Mouse (Mus musculus) spleen, postnatal 10 days (tissue): ENCODE data around the gene Traf3ip2.

Experiments used
- DNase-seq, 2 experiments: peaks; one replicate each; pipeline ENCODE4 v3.0.0; 2021 to 2022; ENCODE audit warnings: low spot score in 2 of 2

The Traf3ip2 gene

DNA sequence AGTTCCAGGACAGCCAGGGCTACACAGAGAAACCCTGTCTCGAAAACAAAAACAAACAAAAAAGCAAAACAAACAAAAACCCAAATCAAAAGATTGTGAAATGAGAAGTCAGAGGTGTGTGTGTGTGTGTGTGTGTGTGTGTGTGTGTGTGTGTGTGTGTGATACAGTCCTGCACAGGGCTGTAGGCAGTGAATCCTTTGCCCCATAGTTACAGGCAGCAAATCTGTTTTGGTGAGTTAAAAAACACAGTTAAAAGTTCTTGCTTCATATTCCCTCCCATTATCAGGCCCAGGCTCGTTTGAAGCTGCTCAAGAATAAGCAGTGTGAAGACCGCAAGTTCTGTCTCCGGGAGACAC lies at the start of gene Traf3ip2:
TSS of gene Traf3ip2 (plus strand) at position 302 of the 356 bp plus-strand sequence.
- no peak for DNase-seq

DNA sequence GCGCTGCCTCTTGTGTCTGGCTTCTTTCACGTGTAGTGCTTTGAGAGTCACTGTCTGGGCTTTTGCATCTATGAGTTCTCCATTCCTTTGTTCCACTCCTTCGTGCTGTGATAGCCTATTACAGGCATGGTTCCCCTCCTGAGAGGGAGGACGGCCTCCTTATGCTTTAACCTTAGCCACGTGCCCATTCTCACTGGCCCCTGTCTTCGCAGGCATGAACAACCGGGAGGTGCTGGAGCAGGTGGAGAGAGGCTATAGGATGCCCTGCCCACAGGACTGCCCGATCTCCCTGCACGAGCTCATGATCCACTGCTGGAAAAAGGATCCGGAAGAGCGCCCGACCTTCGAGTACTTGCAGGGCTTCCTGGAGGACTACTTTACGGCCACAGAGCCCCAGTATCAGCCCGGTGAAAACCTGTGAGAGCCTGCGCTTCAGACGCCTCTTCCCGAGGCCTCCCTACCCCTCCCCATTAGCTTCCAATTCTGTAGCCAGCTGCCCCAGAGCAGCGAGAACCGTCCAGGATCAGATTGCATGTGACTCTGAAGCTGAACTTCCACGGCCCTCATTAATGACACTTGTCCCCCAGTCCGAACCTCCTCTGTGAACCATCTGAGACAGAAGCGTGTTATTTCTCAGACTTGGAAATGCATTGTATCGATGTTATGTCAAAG lies 49.0 kb upstream of the Traf3ip2 start:
- DNase-seq = no peak

DNA sequence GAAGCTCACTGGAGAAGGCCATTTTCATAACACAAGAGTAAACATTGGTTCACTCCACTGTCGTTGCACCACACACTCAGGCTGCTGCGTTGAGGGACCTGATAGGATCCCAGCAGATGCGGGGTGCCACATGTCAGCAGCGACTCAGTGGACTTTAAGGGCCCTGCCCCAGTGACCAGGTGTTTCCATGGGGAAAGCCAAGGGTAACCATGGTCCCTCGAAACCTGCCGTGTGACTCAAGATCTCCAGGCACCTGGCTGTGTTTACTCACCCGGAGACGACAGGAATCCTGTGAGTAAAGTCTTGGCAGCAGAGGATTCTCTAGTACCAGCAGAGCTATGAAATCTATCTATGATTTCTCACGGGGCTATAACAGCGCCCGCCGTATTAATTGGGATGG lies 45.8 kb upstream of the Traf3ip2 start:
- DNase-seq = no peak

DNA sequence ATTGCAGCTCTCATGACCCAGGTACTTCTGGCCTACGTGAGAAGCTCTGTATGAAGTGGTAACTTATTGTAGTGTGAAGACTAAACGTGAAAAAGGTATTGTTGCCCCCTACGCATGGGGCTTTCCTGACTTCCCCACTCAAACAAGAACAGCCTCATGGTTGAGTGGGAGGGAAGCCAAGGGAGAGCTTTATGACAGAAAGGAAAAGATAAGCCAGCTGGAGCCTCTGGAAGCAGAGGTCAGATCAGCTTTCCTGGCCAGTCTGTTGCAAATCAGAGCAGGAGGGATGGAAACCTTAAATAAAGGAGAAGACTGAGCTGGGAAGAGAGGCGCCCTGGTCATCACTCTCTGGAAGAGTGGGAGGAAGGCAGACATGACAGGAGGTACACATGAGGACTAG lies 43.7 kb upstream of the Traf3ip2 start:
- no peak for DNase-seq

DNA sequence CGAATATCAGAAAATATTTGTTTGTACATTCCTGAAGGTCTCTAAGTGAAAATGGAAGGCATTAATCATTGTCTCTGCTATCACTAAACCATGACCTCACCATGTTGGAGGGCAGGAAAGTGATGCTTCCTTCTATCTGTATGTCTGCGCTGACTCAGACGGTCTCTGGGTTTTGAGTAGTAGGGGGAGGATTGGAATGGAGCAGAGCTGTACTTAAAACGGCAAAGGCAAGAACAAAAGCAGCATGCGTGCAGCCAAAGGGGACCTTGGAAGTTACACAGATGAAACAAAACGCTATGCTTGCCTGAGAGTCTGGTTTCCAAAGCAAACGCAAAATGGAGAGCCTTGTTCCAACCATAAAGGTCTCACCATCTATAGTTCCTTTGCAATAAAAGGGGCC lies 41.7 kb upstream of the Traf3ip2 start:
- no peak for DNase-seq

DNA sequence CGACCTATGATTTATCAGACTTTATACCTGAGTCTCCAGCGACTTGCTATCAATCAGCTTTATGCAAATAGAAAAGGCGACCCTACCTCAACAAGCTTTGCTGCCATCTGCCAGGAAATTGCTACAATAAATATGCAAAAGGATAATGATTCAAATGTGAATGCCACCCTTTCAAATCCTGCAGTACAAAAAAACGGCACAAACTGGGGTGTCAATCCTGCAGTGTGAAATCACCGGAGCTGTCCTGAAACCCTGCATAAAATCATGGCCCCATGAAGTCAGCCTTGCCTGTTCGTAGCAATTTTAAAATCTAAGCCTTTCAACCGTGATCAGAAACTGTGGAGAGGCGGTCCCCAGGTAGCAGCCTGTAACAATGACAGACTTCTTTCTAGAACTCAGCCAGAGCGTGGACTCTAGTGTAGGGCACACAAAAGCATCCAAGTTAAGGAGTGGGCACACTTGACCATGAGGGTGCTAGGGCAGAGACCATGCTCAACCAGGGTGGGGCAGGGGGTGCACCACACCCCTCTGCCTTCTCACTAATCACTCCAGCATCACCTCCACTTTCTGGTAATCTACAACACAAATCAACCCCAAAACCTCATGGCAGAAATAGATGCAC lies 40.6 kb upstream of the Traf3ip2 start:
- no peak for DNase-seq

DNA sequence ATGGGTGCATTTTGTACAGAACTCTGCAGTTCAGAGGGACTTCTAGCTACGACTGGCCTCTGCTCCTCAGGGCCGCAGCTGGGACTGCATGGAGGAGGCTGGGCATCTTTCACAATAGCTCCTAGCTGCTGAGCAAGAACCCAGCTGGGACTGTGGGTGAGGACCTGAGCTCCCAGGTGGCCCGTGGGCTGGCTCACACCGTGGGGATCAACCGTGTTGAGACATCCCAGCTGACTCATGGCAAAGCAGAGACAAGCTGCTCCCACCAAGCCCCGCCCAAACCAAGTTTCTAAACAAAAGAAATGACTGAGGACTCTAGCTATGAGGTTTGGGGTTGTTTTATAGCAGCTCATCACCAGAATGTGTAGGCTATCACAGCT lies 40.1 kb upstream of the Traf3ip2 start:
- no peak for DNase-seq

DNA sequence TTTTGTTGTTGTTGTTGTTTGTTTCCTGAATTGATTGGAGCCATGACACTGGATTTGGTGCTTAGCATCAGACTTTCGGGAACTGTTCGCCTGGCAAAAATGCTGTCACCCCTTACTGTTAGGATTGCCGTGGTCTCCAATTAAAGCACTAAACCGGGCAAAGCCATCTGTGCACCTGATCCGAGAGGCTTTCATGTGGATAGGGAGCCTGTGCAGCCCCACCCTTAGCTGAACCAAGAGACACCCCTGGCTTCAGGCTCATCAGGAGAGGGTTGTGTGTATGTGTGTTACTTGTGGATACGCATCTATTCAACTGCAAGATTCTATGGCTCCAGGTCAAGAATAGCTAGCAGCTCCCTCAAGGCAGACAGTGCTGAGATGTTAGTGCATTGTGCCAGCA lies 36.3 kb upstream of the Traf3ip2 start:
- DNase-seq = no peak

DNA sequence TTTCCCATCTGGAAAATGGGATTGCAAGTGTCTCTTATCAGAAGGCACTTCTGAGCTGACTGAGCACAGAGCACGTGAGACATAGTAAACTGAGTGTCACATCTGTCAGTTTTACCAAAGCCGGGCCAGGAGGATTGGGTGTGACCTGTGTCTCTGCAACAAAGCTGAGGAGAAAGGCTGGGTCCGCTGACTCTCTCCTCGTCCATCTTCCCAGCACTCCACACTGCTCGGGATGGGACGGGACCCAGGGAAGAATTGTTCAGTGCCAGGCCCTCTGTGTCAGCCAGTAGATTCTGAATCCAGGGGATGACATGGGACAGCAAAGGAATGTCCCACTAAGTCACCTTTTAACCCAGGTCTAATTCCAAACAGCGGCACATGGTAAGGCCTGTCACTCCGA lies 32.3 kb upstream of the Traf3ip2 start:
- DNase-seq = no peak

DNA sequence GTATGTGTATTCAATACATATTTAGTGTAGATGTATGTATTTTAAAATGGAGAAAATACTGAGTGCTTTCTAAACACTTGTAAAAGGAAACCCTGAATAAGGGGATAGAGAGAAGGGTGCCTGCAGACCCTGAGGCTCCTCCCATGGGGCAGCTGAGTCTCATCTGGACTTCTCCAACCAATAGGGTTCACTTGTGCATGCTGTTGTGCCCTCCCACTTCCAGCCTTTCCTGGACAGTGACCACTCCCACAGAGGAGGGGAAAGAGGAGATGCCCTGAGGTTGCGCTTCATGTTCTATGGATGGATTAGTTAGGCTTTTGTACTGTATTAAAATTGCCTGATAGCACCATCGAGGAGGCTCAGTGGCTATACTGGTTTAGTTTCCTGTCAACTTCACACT lies 30.3 kb upstream of the Traf3ip2 start:
- DNase-seq = no peak

DNA sequence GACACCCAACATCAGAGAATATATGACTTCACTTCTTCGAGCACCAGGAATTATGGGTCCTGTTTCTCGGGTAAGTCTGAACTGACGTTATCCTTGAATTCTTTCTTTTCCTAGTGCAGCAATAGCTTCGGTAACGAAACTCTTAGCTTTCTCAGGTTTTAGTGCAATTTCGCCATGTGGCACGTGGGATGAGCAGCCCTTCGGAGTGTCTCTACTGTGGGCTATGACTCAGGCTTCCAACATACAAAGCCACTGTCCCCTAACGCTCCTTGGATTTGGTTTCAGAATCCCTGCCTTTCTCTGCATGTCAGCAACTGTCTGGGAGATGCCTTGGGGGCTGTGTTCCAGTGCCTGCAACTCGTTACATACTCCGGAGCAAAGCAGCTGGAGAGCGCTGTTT lies 29.0 kb upstream of the Traf3ip2 start:
- DNase-seq = no peak

DNA sequence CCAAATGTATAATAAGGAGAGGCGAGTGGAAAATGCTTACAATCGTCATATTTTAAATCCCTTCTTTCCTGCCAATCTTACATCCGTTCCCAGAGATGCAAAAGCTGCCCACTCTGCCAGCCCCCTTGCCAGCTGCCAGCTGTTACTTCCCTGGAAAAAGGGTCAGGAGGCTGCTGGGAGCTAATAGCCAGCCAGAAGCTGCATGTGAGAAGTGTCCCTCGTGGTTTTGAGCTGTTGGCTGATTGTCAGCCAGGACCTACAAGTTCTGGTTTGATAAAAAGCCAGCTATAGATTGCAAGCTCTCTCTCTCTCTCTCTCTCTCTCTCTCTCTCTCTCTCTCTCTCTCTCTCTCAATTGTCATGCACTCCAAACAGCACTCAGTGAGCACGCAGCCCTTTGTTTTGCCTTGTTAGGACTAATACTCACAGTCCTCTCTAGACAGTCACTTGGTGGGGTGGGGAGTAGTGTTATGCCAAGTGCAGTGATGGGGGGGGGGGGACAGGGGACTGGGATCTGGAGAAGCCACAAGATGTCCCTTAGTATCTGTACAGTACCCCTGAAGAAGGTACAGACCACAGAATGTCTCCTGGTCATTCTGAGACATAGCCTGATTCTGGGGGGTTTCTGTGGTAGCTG lies 25.3 kb upstream of the Traf3ip2 start:
- DNase-seq = no peak

DNA sequence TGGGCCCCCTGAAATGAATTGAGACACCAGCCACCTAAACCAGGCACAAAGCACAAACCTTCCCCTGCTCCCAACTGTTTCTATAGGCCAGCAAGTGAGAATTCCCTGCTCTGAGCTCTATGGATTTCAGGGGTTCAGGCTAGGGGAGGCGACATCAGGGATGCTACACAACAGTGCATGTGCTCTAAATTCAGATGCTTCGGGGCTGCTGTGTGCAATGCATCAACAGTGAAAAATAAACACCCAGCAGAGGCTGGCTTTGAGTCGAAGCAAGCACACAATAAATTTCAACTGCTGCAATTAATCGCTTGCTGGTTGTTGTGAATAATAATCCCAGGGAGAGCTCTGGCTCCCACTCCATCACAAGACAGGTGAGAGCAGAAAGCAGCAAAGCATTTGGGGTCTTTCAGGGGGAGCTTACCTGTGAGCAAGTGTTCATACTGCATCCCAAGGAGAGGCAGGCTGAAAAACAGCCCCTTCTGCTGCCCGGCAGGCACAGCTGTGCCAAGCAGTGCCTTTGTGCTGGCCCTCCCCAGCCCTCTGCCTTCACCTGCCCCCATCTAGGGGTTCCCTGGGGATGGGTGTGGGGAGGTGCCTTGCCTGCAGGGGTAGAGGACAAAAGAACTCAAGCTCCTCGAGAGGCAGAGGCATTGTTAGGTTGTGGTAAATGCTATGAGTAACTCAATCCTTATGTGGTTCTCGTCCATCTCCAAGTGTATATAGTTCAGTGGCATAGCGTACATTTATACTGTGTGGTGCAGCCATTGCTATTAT lies 24.6 kb upstream of the Traf3ip2 start:
- DNase-seq = no peak

DNA sequence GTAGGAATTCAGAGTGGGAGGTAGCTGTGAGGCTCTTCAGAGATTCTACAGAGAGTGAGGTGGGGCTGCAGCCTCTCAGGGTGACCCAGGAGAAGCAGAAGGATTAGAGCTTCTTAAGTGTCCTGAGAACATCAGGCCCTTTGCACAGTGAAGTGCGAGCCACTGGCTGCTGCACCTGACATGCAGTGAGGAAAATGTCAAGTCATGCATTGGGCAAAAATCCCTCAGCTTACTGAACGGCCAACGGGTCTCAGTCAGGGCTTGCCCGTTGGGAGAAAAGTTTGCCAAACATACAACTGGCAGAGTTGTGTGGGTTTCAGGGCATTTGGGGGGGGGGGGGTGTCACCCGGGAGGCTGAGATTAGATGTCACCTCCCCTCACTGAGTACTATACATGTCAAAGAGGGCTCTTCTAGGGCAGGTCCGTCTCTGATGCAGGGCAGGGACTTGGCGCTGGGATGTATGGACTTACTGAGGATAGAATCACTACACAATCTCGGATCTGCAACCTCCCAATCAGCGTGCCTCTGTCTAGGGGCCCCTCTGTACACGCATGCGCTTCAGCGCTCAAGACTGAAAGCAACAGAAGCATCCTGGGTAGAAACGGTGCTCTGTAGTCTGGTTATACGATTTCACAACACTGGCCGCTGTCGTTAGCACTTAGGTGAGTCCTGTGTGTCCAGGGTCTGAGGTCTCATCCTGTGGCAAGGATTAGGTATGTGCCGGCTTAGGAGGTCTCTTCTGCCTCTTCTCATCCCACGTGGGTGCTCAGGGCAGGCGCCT lies 22.8 kb upstream of the Traf3ip2 start:
- DNase-seq = no peak

DNA sequence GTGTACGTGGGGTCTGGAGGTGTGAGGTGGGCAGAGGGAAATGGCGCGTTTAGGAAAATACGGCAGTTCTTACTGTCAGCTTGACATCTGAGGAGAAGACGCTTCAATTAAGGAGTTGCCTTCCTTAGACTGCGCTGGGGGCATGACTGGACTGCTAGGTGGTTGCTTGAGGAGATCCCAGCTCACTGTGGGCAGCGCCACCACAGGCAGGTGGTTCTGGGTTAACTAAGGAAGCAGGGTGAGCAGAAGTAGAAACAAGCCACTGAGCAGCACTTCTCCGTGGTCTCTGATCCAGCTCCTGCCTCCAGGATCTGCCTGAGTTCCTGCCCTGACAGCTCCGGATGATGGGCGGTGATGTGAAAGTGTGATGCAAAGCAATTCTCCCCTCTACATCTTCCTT lies 22.1 kb upstream of the Traf3ip2 start:
- no peak for DNase-seq

DNA sequence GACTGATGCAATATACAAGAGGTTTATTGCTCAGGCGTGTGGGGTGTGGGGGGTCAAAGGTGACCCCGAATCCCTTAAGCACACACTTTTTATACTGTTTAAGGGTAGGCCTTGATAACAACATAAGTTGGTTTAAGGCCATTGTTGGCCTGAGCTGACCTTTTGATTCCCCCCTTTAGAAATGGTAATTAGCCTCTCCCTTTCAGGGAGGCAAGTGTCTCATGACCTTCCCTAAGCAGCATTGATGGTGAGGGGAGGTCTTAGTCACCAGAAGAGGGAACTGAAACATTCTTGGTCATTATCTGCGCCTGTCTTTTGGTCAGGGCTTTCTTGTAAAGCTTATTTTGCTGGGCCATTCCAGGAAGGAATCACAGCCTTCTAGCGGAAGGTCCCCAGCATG lies 20.2 kb upstream of the Traf3ip2 start:
- DNase-seq = no peak

DNA sequence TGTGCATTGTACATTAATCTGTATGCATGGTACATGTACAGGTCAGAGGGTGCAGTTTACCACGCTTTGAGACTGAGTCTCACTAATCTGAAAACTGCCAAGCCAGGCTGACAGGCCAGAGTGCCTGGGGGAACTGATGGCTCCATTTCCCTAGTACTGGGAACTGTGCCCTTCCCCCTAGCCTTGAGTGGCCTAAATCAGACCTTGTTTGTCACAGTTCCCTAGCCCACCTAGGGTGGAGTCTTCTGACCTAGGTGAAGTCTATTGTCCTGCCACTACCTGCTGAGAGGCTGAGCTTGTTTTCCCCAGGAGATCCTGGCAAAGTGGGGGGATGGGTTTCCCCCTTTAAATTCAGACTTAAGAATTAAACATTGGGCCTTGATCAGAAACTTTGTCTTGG lies 18.0 kb upstream of the Traf3ip2 start:
- no peak for DNase-seq

DNA sequence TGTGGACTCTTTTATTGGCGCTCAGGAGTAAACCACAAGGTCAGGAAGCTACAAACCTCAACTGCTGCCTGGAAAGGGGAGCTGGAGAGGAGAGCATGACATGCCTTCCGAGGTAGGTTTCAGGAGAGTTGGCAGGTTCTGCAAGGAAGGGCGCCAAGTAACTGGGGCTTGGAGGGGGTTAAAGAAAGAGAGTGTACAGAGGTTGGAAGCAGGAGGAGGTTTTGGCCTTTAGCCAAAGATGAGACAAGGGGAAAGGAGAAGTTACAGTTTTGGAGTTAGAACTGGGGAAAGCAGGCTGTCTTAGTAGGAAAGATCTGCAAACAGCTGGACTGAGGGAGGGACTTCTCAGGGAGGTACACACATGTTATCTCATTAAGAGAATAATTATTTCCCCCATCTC lies 16.9 kb upstream of the Traf3ip2 start:
- DNase-seq = no peak

DNA sequence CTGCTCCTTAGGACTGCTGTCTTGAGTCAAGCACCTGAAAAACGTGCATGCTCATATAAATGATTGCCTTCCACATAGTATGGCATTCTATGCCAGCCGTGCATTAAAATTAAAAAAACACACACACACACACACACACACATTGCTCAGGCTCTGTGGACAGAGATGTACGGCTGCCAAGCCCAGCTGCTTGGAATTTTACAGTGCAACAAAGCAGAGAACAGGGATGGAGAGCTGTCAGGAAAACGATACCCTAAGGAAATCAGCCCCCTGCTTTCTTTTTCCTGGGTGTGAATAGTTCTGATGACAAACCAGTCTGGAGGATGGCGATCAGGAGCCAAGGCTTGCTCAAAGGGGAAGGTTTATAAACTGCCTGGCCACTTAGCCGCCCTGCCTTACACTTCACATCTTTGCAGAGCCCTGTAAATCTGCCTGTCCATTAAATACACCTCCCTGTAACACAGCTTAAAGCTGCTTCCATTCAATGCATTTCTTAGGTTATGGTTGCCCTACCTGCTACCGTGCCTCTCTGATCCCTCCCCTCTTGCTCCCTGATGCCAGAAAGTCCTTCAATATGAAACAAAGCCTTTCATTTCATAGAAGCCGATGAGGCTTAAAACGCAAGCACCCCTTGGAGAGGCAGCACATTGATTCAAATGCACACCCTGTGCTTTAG lies 15.5 kb upstream of the Traf3ip2 start:
- no peak for DNase-seq

DNA sequence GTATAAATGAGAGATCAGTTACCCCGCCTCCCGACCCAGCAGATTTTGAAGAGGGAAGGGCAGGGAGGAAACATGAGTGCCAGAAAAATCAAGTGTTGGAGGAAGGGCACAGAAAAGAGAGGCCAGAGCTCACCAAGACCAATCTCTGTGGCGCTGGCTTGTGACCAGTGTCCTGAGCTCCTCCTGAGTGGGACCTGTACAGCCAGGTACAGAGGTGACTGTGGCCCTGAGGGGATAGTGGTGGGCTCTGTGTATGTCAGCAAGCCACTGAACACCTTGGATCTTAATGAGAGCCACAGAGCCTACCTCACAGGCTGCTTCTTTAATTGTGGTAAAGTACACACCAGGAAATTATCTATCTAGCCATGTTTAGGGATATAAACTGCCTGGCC lies 14.9 kb upstream of the Traf3ip2 start:
- no peak for DNase-seq

DNA sequence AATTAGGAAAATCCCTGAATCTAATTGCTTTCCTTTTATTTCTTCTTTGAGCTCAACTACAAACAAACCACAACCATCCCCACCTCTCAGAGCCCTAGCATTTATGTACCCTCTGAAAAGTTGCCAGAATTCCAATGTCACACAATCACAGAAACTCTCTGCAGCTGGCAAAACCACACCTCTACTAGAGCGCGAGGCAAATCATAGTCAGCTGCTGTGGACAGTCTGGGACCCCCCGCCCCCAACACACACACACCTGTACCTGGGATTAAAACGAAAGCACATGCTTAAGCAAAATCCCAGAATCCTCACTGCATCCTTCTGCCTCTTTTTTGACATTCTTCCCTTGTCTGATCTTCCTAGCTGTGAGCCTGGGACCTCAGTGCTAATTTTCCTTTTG lies 13.1 kb upstream of the Traf3ip2 start:
- DNase-seq = no peak

DNA sequence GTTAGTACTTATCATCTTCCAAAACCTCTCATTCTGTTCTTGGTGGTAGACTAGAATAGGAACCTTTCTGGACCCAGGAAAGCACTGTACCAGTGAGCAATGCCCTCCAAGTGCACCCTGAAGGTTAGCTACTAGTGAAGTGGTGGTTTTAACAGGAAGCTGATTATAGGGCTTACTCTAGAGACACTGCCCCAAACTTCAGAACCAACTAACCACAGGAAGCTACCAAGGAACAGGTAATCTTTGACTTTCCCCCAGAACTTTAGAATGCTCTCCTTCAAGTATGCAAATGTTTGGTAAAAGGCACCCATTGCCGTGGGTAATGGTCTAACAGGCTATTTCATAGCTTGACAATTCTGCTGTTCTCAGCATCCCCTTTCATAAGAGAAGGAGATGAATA lies 12.6 kb upstream of the Traf3ip2 start:
- no peak for DNase-seq
